Mouse (Mus musculus): ENCODE data around the gene Alk. TPM values are rescaled to one million over a fixed set of nuclear protein-coding genes. Genes with fewer than 3 reads are reported as not detected.
A peak's percentile ranks its signal among the peaks of the same experiment; 100 is the strongest.

Gene Alk
- total RNA-seq, 2 experiments from 2014 or later = 0.05 TPM; not detected in 1

GRCm38 (mm10) chr17:72399331-72400059, 204.9 kb downstream of the Alk start:
- DNase-seq = no peak

- no peak for DNase-seq
These were observed 208.5 kb downstream of the Alk start for GRCm38 (mm10) chr17:72395956-72396355.

GRCm38 (mm10) chr17:72368991-72369390, 235.4 kb downstream of the Alk start:
- no peak for DNase-seq

- no peak for DNase-seq
These were observed 241.5 kb downstream of the Alk start for GRCm38 (mm10) chr17:72362811-72363496.

- peak; percentile 19 for DNase-seq
These were observed 242.5 kb downstream of the Alk start for GRCm38 (mm10) chr17:72361961-72362360.

GRCm38 (mm10) chr17:72356759-72357302, 247.6 kb downstream of the Alk start:
- DNase-seq = no peak

- DNase-seq = no peak
These were observed 265.0 kb downstream of the Alk start for GRCm38 (mm10) chr17:72339437-72339836.

- peak; percentile 8 for DNase-seq
These were observed 271.5 kb downstream of the Alk start for GRCm38 (mm10) chr17:72332909-72333308.

GRCm38 (mm10) chr17:72325941-72326340, 278.5 kb downstream of the Alk start:
- DNase-seq = no peak

- no peak for DNase-seq
These were observed 284.9 kb downstream of the Alk start for GRCm38 (mm10) chr17:72319576-72319975.

- DNase-seq = no peak
These were observed 304.8 kb downstream of the Alk start for GRCm38 (mm10) chr17:72299651-72300050.

GRCm38 (mm10) chr17:72296349-72296748, 308.1 kb downstream of the Alk start:
- DNase-seq = no peak

GRCm38 (mm10) chr17:72293267-72293580, 311.2 kb downstream of the Alk start:
- DNase-seq = no peak

- DNase-seq = no peak
These were observed 311.8 kb downstream of the Alk start for GRCm38 (mm10) chr17:72292444-72293266.

- no peak for DNase-seq
These were observed 318.5 kb downstream of the Alk start for GRCm38 (mm10) chr17:72285961-72286360.

GRCm38 (mm10) chr17:72278296-72278695, 326.1 kb downstream of the Alk start:
- no peak for DNase-seq

- no peak for DNase-seq
These were observed 327.6 kb downstream of the Alk start for GRCm38 (mm10) chr17:72276778-72277177.

- no peak for DNase-seq
These were observed 329.0 kb downstream of the Alk start for GRCm38 (mm10) chr17:72275391-72275904.

GRCm38 (mm10) chr17:72274205-72274604, 330.2 kb downstream of the Alk start:
- DNase-seq = no peak

- no peak for DNase-seq
These were observed 332.8 kb downstream of the Alk start for GRCm38 (mm10) chr17:72271640-72272039.

- DNase-seq = no peak
These were observed 335.9 kb downstream of the Alk start for GRCm38 (mm10) chr17:72268529-72268928.
